Mouse (Mus musculus): ENCODE data around the gene Rbm45.

The Rbm45 gene

DNA sequence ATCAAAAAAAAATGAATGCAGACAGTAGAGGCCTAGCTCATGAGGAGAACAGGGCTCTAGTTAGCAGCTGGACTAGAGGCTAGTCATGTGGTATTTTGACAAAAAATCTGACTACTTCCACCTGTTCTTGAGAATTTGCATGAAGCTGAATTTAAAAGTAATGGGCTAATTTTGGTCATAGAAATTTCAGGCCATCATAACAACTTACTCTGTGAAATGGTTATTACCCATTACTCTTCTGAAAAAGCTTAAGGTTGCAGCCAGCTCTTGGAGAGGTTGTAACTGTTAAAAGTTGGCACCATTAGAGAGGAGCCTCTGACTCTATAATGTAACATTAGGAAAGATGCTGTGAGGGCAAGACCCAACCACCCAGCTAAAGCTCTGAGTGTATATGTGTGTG lies 16.7 kb downstream of the Rbm45 start:
- DNase-seq, result no peak

DNA sequence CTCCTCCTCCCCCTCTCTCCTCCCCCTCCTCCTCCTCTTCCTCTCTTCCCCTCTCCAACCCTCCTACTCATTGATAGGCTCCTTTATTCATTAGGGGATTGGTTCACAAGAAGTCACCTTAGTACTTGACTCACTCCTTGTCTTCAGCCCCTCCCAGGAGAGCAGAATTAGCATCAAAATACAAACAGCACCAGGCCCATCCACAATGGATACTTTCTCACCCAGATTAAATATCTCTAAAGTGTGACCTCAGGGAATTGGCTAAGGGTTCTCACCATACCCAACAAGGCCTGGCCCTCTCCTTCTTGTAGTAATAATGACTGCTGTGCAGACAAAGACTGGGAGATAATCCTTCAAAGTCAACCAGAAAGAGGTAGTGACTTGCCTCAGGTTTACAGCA lies 30.4 kb downstream of the Rbm45 start:
- no peak for DNase-seq

DNA sequence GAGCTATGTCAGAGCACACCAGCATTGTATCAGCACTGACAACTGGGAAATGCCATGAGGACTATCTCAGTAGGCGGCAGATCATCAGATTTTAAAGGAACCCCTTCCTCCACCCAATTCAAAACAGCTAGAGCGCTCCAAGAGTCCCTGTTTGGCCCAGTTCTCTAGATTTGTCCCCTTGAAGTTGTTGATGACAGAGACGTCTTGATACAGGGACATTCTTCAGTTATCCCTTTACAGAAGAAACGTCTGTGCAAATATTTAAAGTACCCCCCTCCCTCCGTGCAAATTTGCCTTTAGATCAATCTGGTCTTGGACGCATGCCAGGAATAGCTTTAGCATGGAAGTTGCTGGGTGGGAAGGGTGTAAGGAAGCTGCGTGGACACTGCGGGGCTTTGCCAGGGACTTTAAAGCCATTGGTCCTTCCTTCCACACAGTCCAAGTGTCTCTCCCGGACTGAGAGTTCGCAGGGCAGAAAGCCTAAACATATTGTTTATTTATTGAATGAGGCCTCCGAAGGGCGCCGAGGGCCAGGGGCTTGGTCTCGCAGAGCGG lies 35.9 kb downstream of the Rbm45 start:
- DNase-seq, result peak; percentile 64

DNA sequence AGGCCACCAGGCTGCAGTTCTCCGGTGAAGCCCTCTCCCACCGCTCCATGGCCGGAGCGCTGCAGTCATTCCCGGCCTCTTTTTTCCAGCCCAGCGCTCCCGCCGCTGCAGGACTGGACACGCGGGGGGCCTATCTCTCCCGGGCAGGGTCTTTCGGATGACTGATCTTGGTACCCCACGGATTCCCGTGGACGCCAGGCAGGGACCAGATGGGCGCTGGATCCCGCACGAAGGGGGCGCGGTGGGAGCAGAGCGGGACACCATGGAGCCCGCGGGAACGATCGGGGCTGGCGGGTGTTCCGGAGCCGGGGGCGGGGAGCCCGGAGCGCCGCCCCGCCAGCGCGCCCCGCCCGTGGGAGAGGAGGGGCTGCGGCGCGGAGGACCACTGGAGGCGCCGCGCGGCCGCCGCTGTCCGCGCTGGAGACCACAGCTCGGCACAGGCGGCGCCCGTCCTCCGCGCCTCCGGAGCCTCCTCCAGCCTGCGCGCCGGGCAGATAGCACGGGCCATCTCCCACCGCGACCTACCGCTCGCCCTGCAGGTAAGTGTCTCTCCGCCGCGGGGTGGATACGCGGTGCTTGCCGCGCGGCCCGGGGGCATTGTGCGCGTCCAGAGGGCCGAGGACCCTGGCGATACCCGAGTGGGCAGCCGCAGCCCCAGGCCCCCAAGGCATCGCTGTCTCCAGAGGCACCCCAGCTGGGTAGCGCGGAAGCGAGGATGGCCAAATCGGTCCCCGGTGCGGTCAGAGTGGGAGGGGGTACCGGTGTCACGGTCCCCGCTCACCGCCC lies 36.6 kb downstream of the Rbm45 start, which contains the start of gene Osbpl6:
Gene Osbpl6, plus strand, starts transcription at position 358 of the 786 bp plus-strand sequence.
- peak; percentile 75 for DNase-seq

DNA sequence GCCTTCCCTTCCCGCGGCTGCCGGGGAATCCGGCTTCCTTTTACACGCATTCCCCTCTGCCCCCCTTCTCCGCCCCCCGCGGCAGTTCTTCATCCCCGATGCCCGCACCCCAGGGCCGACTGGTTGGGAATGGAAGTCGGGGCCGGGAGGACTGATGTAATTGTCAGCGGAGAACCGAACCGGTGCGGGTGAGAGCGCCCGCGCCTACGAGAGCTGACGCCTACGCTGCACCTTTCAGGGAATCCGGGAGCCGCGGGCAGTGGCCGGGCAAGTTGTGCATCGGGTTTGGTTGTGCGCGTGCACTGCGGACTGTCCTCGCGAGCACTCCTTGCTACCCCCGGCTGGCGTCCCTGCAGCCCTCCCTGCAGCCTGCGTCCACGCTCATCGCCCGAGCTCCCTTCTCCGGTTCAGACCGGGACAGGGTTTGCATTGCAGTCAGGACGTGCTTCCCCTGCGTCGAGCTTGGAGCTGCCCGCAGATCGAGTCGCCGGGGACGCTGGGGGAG lies 37.2 kb downstream of the Rbm45 start:
- peak; percentile 81 for DNase-seq

DNA sequence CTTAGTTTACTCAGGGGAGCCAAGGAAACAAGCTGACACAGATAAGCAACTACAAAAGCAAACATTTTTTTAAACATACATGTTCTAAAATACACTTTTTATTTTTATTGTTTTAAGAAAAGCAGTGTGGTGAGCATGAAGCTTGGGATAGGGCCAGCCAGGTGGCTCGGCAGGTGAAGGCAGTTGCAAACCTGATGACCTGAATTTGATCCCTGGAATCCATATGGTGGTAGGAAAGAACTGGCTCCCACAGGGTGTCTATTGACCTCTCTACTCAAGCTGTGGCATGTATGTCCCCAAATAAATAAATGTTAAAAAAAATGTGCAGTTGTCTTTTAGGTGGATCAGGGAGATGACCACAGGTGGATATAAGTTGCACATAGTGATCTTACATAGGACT lies 39.7 kb downstream of the Rbm45 start:
- peak; percentile 66 for DNase-seq

DNA sequence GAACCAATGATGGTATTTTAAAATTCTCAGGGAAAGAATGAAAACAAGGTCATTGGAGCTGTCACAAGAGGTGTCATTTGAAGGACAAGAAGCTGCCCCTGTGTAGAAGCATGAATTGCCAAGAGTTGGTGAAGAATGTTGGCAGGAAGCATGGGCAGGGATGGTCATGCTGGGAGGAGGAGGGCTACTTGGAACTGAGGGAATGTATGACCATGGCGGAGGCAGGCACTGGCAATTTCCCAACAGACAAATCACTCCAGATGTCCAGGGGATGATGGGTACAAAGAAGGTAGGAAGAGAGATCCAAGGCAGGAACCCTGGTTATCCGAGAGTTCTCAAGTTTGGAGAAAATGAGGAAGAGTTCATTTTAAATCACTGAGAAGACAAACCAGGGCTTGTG lies 40.2 kb downstream of the Rbm45 start:
- DNase-seq, result peak; percentile 69

DNA sequence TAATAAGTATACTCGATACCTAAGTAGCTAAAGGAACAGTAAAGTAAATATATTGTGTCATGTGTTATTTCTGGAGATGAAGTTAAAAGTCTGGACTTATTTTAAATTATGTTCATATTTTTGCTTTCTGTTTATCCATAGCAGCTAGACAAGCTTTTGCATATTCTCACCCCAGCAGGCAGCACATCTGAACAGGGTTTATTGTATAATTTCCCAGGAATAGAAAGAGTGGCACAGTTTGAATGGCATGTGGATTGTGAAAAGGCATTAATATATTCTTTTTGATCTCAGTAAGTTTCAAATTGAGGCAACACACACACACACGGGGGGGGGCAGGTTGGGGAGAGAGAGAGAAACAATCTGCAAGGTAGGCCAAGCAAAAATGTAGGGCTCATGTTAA lies 43.1 kb downstream of the Rbm45 start:
- no peak for DNase-seq

DNA sequence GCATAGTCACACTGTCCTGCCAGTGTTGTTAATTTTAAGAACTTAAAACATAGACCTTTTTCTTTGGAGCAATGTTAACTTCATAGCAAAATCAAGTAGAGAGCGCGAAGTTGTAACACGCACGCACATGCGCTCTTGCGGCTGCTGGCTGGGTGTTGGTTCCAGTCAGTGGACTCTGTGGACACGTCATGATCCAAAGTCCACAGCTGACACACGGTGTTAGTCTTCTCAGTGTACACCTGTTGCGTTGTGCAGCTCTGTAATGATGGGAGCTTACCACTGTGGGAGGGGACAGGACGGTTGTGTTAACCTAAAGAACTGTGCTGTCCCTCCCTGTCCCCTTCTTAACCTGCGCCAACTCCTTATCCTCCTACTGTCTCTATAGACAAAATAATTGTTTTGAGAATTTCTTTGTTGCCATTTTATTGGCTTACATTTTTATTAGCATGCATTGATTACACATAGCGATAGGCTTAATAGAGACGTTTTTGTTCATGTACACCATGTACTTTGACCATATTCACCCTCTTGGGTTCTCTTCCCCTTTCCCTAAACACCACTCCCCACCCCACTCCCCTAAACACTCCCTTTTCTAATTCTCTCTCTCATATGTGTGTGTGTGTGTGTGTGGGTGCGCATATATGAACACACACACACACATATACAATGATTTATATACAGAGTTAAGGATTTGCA lies 47.8 kb downstream of the Rbm45 start:
- DNase-seq, result no peak

DNA sequence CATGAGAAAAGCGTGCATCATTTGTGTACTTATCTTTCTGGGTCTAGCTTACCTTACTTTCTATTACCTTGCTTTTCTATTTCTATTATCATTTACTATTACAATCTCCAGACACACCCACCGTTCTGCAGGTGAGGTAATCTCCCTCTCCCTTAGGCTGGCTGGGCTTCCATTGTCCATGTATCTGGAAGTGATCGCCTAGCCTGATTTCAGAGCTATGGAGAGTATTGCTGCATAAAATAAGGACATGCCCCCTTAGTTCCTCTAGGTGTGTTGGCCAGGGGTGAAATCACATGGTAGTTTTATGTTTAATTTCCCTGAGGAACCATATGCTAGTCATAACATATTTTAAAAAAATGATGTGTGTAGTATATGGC lies 48.3 kb downstream of the Rbm45 start:
- DNase-seq, result no peak

DNA sequence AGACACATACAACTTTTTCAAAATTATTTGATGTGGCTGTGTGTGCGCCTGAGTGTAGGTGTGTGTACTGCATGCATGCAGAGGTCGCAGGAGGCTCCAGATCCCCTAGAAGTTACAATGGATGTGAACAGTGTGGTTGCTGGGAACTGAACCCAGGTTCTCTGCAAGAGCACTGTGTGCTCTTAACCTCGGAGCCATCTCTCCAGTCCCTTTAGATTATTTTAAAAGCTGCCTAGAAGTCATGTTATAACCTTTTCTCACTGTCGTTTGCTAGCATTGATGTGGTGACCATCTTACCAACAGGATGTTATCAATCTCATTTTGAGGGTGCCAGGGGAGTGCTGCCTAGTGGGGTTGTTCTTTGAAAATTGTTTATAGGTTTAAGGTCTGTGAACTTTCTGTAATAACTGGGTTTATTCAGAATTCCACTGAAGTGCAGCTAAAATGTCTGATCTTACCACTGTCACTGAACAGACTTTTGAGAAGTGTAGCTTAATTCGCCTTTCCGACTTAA lies 51.7 kb downstream of the Rbm45 start:
- DNase-seq, result no peak

DNA sequence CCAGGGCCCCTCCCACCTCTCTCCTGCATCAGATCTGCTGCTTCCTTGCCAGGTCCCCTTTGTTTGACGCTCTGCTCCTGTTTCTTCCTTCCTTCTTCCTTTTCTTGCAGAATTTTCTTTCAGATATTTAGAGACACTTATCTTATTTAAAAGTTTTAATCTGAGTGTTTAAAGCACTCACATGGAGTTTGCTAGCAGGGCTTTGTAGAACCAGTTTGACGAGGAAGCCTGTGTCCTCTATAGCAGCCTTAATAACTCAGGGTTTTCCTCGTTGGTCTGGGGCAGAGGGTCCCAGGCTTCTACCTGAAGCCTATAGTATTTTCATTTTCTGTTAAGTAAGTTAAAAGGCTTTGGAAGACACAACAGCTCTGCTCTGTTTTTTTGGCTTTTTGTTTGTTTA lies 57.0 kb downstream of the Rbm45 start:
- no peak for DNase-seq

DNA sequence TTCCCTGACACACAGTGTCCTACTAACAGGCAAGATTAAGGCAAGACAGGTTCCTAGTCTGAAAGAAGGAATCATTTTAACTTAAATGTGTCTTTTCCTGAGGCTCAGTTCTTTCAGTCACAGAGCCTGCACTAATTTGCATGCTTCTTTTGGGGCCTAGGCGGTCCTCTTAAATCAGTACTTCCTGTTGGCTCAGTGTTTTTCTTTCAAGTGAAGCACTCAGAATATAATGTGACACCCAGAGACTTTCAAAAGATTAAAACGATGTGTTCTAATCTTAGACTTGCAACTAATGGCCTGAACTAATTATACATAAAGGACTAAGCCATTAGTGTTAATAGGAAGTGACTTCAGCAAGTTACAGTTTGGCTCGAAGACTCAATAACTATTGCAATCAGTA lies 59.5 kb downstream of the Rbm45 start:
- DNase-seq, result no peak

DNA sequence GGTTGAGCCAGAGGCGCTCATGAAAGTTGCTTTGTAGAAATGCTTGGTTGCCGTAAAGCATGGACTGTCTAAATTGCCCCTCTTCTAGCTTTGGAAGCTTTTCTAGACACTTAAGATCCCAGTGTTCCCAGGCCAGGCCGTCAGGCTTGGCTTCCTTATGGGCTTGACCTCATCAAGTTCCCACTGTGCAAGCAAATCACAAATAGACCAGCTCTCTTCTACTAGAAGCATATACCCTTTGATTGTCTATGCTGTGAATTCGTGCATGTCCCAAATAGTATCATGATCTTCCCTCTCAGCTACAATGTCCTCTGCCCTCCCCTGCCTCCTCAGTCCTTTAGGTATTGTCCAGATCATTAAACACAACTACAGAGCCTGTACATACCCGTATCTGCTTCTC lies 60.1 kb downstream of the Rbm45 start:
- no peak for DNase-seq

DNA sequence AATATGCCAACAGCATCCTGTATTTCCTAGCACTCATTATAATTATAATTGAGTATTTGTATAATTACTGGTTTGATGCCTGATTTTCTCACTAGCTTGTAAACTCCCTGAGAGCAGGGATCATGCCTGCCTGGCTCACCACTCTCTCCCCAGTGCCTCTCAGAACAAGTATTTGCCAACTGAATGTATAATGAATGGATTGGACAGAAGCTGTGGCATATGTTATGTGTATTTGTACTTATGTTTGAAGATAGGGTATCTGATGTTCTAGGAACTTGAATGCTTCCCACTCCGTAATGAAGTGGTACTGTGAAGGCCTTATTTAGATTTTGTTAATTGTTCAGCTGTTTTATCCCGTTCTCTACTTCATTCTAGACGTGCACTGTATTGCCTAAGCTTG lies 60.8 kb downstream of the Rbm45 start:
- no peak for DNase-seq

Measured in cerebellum, adult 9-10 months (tissue).